Mouse (Mus musculus): Measurements from ENCODE around the gene Slc35e2.
"Not testable (repeated sequence)": the region's sequence is repeated elsewhere in the genome, so short reads cannot be mapped to it uniquely, and the experiment has no call there.

Slc35e2 gene

GRCm38 (mm10) chr4:155624338-155625291 lies 23.4 kb downstream of the Slc35e2 start, which contains the start of gene Cdk11b:
TSS of gene Cdk11b (plus strand) at chr4:155624854.
- peak; percentile 100 for DNase-seq (ENCODE audit: low read depth, low spot score)

GRCm38 (mm10) chr4:155630267-155630666 lies 29.1 kb downstream of the Slc35e2 start:
- no peak for DNase-seq (ENCODE audit: low read depth, low spot score)

GRCm38 (mm10) chr4:155635766-155636499 lies 34.7 kb downstream of the Slc35e2 start:
- DNase-seq (ENCODE audit: low read depth, low spot score): no peak

GRCm38 (mm10) chr4:155643531-155643930 lies 42.3 kb downstream of the Slc35e2 start:
- DNase-seq (ENCODE audit: low read depth, low spot score): no peak

DNA sequence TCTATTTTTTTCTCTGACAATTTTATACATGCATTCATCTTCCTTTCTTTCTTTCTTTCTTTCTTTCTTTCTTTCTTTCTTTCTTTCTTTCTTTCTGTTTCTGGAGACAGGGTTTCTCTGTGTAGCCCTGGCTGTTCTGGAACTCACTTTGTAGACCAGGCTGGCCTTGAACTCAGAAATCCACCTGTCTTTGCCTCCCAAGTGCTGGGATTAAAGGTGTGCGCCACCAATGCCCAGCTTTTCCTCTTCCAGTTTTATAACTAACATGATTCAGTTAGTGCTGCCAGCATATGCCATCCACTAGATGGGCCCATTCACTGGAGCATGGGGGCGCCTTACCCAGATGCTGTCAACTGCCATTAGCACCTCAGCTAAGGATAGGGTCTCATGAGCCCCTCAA lies 44.1 kb downstream of the Slc35e2 start, which contains the start of gene Gm10563:
Gene Gm10563 (minus strand): TSS at position 101 of the 400 bp plus-strand sequence.
- not testable (repeated sequence) for DNase-seq (ENCODE audit: low read depth, low spot score)

- DNase-seq (ENCODE audit: low read depth, low spot score): no peak
Measured at GRCm38 (mm10) chr4:155645721-155646120, 44.5 kb downstream of the Slc35e2 start.

- DNase-seq (ENCODE audit: low read depth, low spot score): no peak
Measured at GRCm38 (mm10) chr4:155649355-155649754, 48.1 kb downstream of the Slc35e2 start.

DNA sequence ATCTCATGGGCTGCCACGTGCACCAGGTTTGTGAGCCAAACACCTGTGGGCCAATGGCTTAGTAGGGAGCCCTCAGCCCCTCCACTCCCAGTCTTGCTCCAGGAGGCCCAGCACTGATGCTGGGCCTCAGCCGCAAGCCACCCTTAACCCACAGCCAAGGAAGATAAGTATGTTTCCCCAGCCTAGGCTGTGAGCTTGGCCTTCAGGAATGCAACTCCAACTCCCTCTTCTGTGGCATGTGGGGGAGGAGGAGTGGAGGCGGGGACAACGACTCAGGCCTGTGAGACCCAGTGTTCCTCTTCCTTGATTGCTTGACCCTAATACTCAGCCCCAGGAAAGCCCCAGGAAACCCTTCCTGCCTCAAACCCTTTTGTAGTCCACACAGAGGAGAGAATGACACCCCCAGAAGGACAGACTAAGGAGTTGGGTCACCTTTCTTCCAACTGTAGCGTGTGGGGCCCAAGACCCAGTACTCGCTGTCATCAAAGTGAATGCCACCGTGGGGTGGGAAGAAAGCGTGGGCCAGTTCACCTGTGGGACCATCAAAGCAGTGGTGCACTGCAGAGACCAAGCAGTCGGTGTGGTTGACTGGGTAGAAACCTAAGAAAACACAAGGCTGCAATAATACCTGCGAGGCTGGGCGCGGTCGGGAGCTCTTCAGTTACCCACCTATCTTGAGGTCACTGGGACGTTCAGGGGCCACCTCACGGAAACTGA lies 50.5 kb downstream of the Slc35e2 start:
- DNase-seq (ENCODE audit: low read depth, low spot score): no peak

DNA sequence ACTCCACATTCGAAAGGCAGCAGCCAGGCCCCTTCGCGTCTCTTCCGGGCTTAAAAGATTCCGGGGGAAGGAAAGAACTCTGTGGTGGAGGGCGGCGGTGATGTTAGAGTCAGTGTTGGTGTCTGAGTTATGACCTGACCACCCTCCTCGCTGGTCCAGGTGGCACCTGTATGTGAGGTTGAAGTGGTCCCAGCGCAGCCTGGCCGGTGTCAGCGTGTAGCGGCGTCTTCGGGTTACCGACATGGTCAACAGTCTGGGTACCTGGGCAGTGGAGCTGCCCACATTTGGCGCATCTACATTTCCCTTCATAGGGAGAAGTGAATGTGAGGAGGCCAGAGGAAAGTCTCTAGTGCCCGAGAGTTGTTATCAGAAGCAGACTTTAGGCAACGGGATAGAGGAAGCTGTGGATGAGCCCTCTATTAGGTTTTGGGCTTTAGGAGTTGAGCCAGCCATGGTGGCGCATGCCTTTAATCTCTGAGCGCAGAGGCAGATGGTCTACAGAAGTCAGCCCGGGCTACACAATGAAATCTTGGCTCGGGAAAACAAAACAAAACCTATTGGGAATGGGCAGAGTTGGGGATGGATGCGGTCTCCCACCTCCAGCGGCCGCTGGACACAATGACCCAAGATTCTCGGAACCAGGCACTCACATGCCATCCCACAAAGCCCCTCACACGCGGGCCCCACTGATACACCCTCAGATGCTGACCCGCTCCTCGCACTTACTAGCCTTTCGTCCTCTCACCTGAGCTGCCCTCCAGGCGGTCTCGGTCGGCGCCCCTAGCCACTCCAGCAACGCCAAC lies 51.3 kb downstream of the Slc35e2 start:
- DNase-seq (ENCODE audit: low read depth, low spot score): peak; percentile 62

DNA sequence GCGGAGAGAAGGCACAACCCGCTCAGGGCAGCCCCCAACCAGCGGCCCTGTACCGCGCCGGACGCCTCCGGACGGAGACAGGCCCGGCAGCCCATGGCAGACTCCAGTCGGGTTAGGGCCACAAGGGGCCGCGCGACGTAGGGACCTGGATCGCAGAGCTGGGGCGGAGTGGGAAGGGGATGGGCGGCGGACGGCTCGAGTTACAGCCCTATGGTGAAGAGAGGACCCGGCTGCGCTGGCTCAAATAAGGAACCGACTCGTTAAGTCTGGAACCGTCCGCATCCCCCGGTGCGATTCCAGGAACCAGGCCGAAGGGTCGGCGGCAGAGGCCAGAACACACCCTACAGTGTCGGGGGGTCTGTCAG lies 51.9 kb downstream of the Slc35e2 start, which contains the start of gene Mmp23:
Gene Mmp23 (minus strand): TSS at position 299 of the 365 bp plus-strand sequence.
- DNase-seq (ENCODE audit: low read depth, low spot score): peak; percentile 39

GRCm38 (mm10) chr4:155653451-155654182 lies 52.4 kb downstream of the Slc35e2 start:
- peak; percentile 64 for DNase-seq (ENCODE audit: low read depth, low spot score)

DNA sequence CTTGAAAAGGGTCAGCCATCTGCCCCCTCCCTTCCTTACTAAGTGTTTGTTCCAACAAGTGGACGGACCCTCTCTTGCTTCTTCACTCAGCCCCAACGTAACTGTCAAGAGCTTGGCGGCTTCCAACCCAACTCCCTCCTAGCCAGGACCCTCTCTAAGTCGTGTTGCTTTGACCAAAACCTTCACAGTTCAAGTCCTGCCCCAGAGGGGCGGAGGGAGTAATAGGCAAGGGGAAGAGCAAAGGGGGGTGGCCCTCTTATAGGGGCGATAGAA lies 52.9 kb downstream of the Slc35e2 start:
- DNase-seq (ENCODE audit: low read depth, low spot score): no peak

DNA sequence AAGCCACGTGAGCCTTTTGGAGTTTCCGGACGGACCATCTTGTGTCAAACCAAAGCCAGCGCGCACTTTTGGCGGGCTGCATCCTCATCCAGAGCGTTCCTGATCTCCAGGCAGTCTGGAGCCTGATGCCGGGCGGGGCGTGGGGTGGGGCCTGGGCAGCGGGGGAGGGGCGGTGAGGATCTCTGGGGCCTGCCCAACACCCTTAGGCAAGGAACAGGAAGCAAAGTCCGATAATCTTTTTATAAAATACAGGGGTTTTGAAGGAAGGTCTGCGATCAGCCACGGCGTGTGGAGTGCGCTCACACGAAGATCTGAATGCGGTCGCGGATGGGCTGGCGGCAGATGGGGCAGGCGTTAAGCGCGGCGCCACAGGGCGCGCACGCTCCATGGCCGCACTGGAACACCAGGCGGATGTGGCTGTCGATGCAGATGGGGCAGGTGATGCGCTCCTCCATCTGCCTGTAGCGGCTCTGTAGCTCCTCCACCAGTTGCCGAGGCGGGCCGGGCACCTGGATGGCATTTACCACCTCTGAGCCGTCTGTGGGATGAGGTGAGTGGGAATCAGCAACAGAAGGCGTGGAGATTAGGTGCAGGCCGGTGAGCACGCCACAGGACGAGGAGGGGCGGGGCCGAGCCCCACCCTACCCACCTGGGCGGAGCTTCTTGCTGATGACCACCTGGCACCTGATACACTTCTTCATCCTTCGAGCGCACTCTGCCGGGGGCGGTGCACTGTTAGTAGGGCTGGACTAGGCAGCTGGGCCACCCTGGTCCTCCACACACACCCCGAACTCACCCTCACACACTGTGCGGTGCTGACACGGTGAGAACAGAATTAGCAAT lies 53.5 kb downstream of the Slc35e2 start:
- peak; percentile 78 for DNase-seq (ENCODE audit: low read depth, low spot score)

GRCm38 (mm10) chr4:155656214-155656751 lies 55.1 kb downstream of the Slc35e2 start:
- no peak for DNase-seq (ENCODE audit: low read depth, low spot score)

GRCm38 (mm10) chr4:155658961-155659360 lies 57.7 kb downstream of the Slc35e2 start:
- no peak for DNase-seq (ENCODE audit: low read depth, low spot score)

DNA sequence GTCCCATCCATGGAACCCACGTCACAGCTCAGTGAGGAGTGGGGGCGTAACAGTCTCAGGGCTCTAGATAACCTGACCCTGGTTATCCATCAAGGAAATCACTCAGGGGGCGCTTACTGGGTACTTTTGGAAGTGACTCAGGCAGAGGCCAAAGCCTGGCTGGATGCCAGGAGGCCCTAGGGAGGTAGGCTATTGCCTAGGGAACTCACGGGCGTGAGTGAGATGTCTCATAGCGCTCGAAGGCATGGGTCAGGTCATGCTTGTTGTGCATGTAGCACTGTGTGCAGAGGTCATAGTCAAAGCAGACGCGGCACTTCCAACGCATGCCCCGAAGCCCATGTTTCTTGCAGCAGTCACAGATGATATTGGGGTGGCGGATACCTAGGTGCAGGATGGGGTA lies 59.4 kb downstream of the Slc35e2 start:
- DNase-seq (ENCODE audit: low read depth, low spot score): no peak

- no peak for DNase-seq (ENCODE audit: low read depth, low spot score)
Measured at GRCm38 (mm10) chr4:155666903-155667302, 65.7 kb downstream of the Slc35e2 start.

DNA sequence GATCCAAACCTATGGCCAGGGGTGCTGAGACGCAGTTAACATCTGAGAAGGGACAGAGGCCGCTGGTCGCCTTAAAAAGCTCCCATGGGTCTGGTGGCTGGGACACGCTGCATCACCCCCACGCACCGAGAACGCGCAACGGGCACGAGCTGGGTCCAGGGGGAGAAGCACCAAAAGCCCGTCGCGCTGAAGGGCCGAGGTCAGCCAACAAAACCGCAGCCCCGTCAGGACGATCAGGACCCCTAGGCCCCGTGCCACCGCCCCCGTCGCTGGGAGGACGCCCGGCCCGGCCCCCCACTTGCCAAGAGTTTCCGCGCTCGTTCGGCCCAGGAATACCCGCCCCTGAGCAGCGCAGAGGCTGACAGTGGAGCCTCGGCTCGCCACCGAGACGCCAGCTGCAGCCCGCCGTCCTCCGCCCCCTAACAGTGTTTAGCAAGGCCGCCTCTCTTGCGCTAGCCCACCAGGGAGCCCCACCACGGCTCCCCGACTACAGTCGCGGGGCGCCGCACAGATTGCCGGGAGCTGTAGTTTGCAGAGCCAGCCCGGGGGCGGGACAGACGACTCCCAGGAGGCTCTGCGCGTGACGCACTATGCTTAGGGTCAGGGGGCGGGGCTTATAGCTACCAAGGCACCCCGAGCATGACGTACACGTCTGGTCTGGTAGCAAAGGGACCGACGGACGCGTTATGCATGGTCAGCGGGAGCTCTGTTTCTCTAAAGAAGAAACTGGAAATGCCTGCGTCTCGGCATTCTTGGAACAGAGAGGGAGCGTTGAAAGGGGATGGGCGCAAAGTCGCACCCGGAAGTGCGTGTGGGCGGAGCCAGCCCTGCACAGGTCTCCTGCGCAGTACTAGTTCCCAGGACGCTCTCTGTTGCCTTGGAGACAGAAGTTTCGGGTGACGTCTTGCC lies 67.7 kb downstream of the Slc35e2 start, which contains the start of gene Mib2:
Gene Mib2 (minus strand): TSS at position 510 of the 909 bp plus-strand sequence.
- DNase-seq (ENCODE audit: low read depth, low spot score): peak; percentile 98

All from brain, adult 2 months (tissue).